Mouse (Mus musculus) forebrain, embryonic 14.5 days (tissue): ENCODE data around the gene Gpr135. TPM values are rescaled to one million over a fixed set of nuclear protein-coding genes. Genes with fewer than 3 reads are reported as not detected.

Source experiments
- ATAC-seq: fragments of 200-750 bp; cut with Nextera tagmentation; 2 replicates; pipeline ENCODE4 v1.8.0; 2017; ENCODE audit warnings: mild to moderate bottlenecking, moderate library complexity
- DNase-seq: peaks from one replicate; pipeline ENCODE4 v3.0.0-alpha.2; 2015; ENCODE audit warnings: low spot score
- H3K27ac ChIP-seq: fragments of 300-500 bp; sonication (generic); 2 replicates; pipeline ENCODE4 v1.5.1; 2014; ENCODE audit warnings: low read depth, mild to moderate bottlenecking, control low read depth, low read length, moderate library complexity
- H3K27me3 ChIP-seq: fragments of 300-500 bp; sonication (generic); replicated peaks from 2 replicates; pipeline ENCODE4 v1.6.1; 2014; ENCODE audit warnings: low read length, control low read depth, mixed read lengths; ENCODE audit not compliant: control insufficient read depth, insufficient read depth
- H3K36me3 ChIP-seq: fragments of 300-500 bp; sonication (generic); 2 replicates; pipeline ENCODE4 v1.6.1; 2014; ENCODE audit warnings: low read length, control low read depth; ENCODE audit not compliant: control insufficient read depth, insufficient read depth
- H3K4me1 ChIP-seq: fragments of 300-500 bp; sonication (generic); 2 replicates; pipeline ENCODE4 v1.6.1; 2014; ENCODE audit warnings: antibody characterized with exemption, low read length, control low read depth; ENCODE audit not compliant: control insufficient read depth, insufficient read depth
- H3K4me2 ChIP-seq: fragments of 300-500 bp; sonication (generic); 2 replicates; pipeline ENCODE4 v1.6.1; 2014; ENCODE audit warnings: mild to moderate bottlenecking, control low read depth, low read length
- H3K4me3 ChIP-seq: fragments of 300-500 bp; sonication (generic); 2 replicates; pipeline ENCODE4 v1.5.1; 2014; ENCODE audit warnings: low read depth, low read length, control low read depth
- H3K9ac ChIP-seq: fragments of 300-500 bp; sonication (generic); 2 replicates; pipeline ENCODE4 v1.6.1; 2014; ENCODE audit warnings: mild to moderate bottlenecking, low read length, control low read depth, moderate library complexity
- H3K9me3 ChIP-seq: fragments of 300-500 bp; sonication (generic); replicated peaks from 2 replicates; pipeline ENCODE4 v1.6.1; 2016; ENCODE audit warnings: low read length, control low read depth, mixed read lengths; ENCODE audit not compliant: control insufficient read depth
- WGBS: fragments of 180-500 bp; shearing (Covaris S2); extraction: QIAGEN DNeasy Blood & Tissue Kit; methylation state at CpG from one replicate; pipeline ENCODE4 v1.1.7; 2014; 5-methylcytosine and 5-hydroxymethylcytosine counted together
- polyA plus RNA-seq: library from polyadenylated mRNA; unstranded; fragments of >200 nt; fragmentation: Nextera tagmentation; extraction: Ambion mirVana; gene quantifications from 2 replicates; pipeline ENCODE4 v1.2.1, GENCODE M21; 2014

The Gpr135 gene
- polyA plus RNA-seq: 3.0 and 4.1 TPM in 2 replicates

GRCm38 (mm10) chr12:72070327-72071269 lies at the start of gene Gpr135:
Gene Gpr135 (minus strand): TSS chr12:72071125.
- under 1% methylated on average over 91 of the region's 94 CpGs for WGBS
- H3K27me3 ChIP-seq: no peaks in the 10 kb centered on the region; the same call in none of the 2 replicates
- H3K9ac ChIP-seq: peak within 1 kb of the TSS; percentile 79
- peak; percentile 91 for ATAC-seq
- no peaks in the 10 kb centered on the region for H3K9me3 ChIP-seq
- peak within 1 kb of the TSS; percentile 78 for H3K27ac ChIP-seq
- H3K36me3 ChIP-seq: no peaks in the 10 kb centered on the region
- no peaks in the 10 kb centered on the region; the same call in 1 of the 2 replicates for H3K4me1 ChIP-seq
- H3K4me2 ChIP-seq: peak within 1 kb of the TSS; percentile 98
- H3K4me3 ChIP-seq: peak within 1 kb of the TSS; percentile 77
- DNase-seq: peak; percentile 93

GRCm38 (mm10) chr12:72115686-72116345 lies 44.9 kb upstream of the Gpr135 start:
- H3K27ac ChIP-seq: no peak overlapping the region
- ATAC-seq: no peak
- H3K9me3 ChIP-seq: no peaks in the 10 kb centered on the region
- no peak overlapping the region for H3K4me2 ChIP-seq
- WGBS: 84% methylated on average over 22 of the region's 23 CpGs
- H3K9ac ChIP-seq: no peak overlapping the region
- H3K36me3 ChIP-seq: no peaks in the 10 kb centered on the region
- DNase-seq: no peak
- H3K4me1 ChIP-seq: no peaks in the 10 kb centered on the region
- no peak overlapping the region for H3K4me3 ChIP-seq
- no peaks in the 10 kb centered on the region for H3K27me3 ChIP-seq

GRCm38 (mm10) chr12:72115126-72115525 lies 44.2 kb upstream of the Gpr135 start:
- Histone ChIP-seq H3K36me3 (no peaks in the 10 kb centered on the region), H3K9ac (no peak overlapping the region), H3K9me3 (no peaks in the 10 kb centered on the region), H3K27ac (no peak overlapping the region), H3K4me3 (no peak overlapping the region), H3K4me2 (no peak overlapping the region), H3K4me1 (no peaks in the 10 kb centered on the region), H3K27me3 (no peaks in the 10 kb centered on the region)
- no peak for DNase-seq
- no peak for ATAC-seq
- WGBS: 81% methylated on average over 6 of the region's 6 CpGs

GRCm38 (mm10) chr12:72104525-72105281 lies 33.8 kb upstream of the Gpr135 start:
- H3K9ac ChIP-seq: no peak overlapping the region
- no peaks in the 10 kb centered on the region for H3K27me3 ChIP-seq
- H3K4me1 ChIP-seq: no peaks in the 10 kb centered on the region
- H3K4me3 ChIP-seq: no peak overlapping the region
- H3K36me3 ChIP-seq: peaks cover 17% of the 10 kb centered on the region
- no peak overlapping the region for H3K4me2 ChIP-seq
- 34% methylated on average over 14 of the region's 14 CpGs for WGBS
- DNase-seq (peak; percentile 93), ATAC-seq (peak; percentile 83)
- H3K27ac ChIP-seq: no peak overlapping the region
- no peaks in the 10 kb centered on the region for H3K9me3 ChIP-seq

GRCm38 (mm10) chr12:72104027-72104426 lies 33.1 kb upstream of the Gpr135 start:
- no peak for DNase-seq
- Histone ChIP-seq H3K36me3 (peaks cover 23% of the 10 kb centered on the region), H3K4me1 (no peaks in the 10 kb centered on the region), H3K27me3 (no peaks in the 10 kb centered on the region), H3K9me3 (no peaks in the 10 kb centered on the region), H3K27ac (no peak overlapping the region), H3K4me2 (no peak overlapping the region), H3K9ac (no peak overlapping the region), H3K4me3 (no peak overlapping the region)
- ATAC-seq: peak; percentile 64
- WGBS: 82% methylated on average over 5 of the region's 5 CpGs

- 91% methylated on average over 6 of the region's 6 CpGs for WGBS
- Histone ChIP-seq H3K4me3 (no peak overlapping the region), H3K27me3 (no peaks in the 10 kb centered on the region), H3K4me1 (no peaks in the 10 kb centered on the region), H3K4me2 (no peak overlapping the region), H3K27ac (no peak overlapping the region), H3K9me3 (no peaks in the 10 kb centered on the region), H3K36me3 (peaks cover 30% of the 10 kb centered on the region), H3K9ac (no peak overlapping the region)
- DNase-seq: no peak
- ATAC-seq: no peak
Measured at GRCm38 (mm10) chr12:72102776-72103175, 31.9 kb upstream of the Gpr135 start.

- DNase-seq (no peak), ATAC-seq (no peak)
- Histone ChIP-seq H3K4me1 (no peaks in the 10 kb centered on the region), H3K4me3 (no peak overlapping the region), H3K9ac (no peak overlapping the region), H3K36me3 (peaks cover 85% of the 10 kb centered on the region), H3K9me3 (no peaks in the 10 kb centered on the region), H3K27ac (no peak overlapping the region), H3K4me2 (no peak overlapping the region), H3K27me3 (no peaks in the 10 kb centered on the region)
- WGBS: 94% methylated on average over 8 of the region's 8 CpGs
Measured at GRCm38 (mm10) chr12:72096966-72097365, 26.0 kb upstream of the Gpr135 start.

- no peaks in the 10 kb centered on the region for H3K27me3 ChIP-seq
- H3K36me3 ChIP-seq: peaks cover 46% of the 10 kb centered on the region
- H3K4me2 ChIP-seq: no peak overlapping the region
- H3K27ac ChIP-seq: no peak overlapping the region
- DNase-seq: no peak
- 92% methylated on average over 4 of the region's 4 CpGs for WGBS
- no peak overlapping the region for H3K9ac ChIP-seq
- no peak overlapping the region for H3K4me3 ChIP-seq
- ATAC-seq: no peak
- peaks cover 10% of the 10 kb centered on the region for H3K4me1 ChIP-seq
- no peaks in the 10 kb centered on the region for H3K9me3 ChIP-seq
Measured at GRCm38 (mm10) chr12:72089802-72090201, 18.9 kb upstream of the Gpr135 start.
